Mouse (Mus musculus) heart, adult 2 months (tissue): Measurements from ENCODE around the gene Prdm4. TPM values are rescaled to one million over a fixed set of nuclear protein-coding genes. Genes with fewer than 3 reads are reported as not detected.

Experiments
- DNase-seq, 2 experiments: peaks; one replicate each; pipeline ENCODE4 v3.0.0; 2021
- H3K27ac ChIP-seq: fragments of 200-600 bp; 2 replicates; pipeline ENCODE4 v1.8.1; 2022
- H3K27me3 ChIP-seq: fragments of 200-500 bp; 2 replicates; pipeline ENCODE4 v1.6.1; 2012; ENCODE audit warnings: mild to moderate bottlenecking, low read length, inconsistent platforms, mixed read lengths; ENCODE audit not compliant: control insufficient read depth, insufficient read depth
- H3K36me3 ChIP-seq: fragments of 200-500 bp; 2 replicates; pipeline ENCODE4 v1.6.1; 2012; ENCODE audit warnings: low read length, inconsistent platforms; ENCODE audit not compliant: control insufficient read depth, insufficient read depth
- H3K4me1 ChIP-seq: fragments of 200-500 bp; 2 replicates; pipeline ENCODE4 v1.6.1; 2011; ENCODE audit warnings: low read length; ENCODE audit not compliant: control insufficient read depth, insufficient read depth
- H3K4me3 ChIP-seq: fragments of 200-600 bp; 2 replicates; pipeline ENCODE4 v1.8.1; 2022
- H3K79me2 ChIP-seq: fragments of 200-500 bp; replicated peaks from 2 replicates; pipeline ENCODE4 v1.6.1; 2012; ENCODE audit warnings: mild to moderate bottlenecking, inconsistent platforms, low read length, moderate library complexity, mixed read lengths; ENCODE audit not compliant: control insufficient read depth, insufficient read depth
- H3K9ac ChIP-seq: fragments of 200-500 bp; 2 replicates; pipeline ENCODE4 v1.6.1; 2012; ENCODE audit warnings: low read depth, mild to moderate bottlenecking, control low read depth, inconsistent platforms, low read length, mixed read lengths
- CTCF ChIP-seq: fragments of 200-600 bp; IDR thresholded peaks from 2 replicates; pipeline ENCODE4 v1.8.1; 2022; ENCODE audit warnings: antibody characterized with exemption, mild to moderate bottlenecking, moderate library complexity
- EP300 ChIP-seq: fragments of 200-500 bp; IDR thresholded peaks from 2 replicates; pipeline ENCODE4 v1.6.1; 2011; ENCODE audit warnings: low read depth, low read length, control low read depth; ENCODE audit not compliant: insufficient read depth
- POLR2A ChIP-seq: fragments of 200-500 bp; IDR thresholded peaks from 2 replicates; pipeline ENCODE4 v1.6.1; 2011; ENCODE audit warnings: mild to moderate bottlenecking, low read depth, low read length, control low read depth; ENCODE audit not compliant: insufficient read depth
- WGBS: fragments of 180-500 bp; shearing (Covaris S2); methylation state at CpG from one replicate; pipeline ENCODE4 v1.1.7; 2018; 5-methylcytosine and 5-hydroxymethylcytosine counted together
- intact Hi-C: fragments of 180-260 bp; cut with DNase I; formaldehyde crosslinking; loops from one replicate; pipeline ENCODE4 v1.15.1; 2025
- long read RNA-seq: library from polyadenylated mRNA; stranded (forward); transcript quantifications from one replicate; pipeline ENCODE4 v2.0.0, GENCODE M21; 2021
- polyA plus RNA-seq: library from polyadenylated mRNA; depleted of rRNA; stranded (reverse); fragments of >200 nt; gene quantifications from 2 replicates; pipeline ENCODE4 v1.2.3, GENCODE M21; 2012; rRNA removed
- total RNA-seq, 2 experiments: library from RNA; stranded (reverse); gene quantifications; 2 replicates each; pipeline ENCODE4 v1.2.3; 2021

Prdm4 gene
- total RNA-seq (10 to 100 TPM; 10.6 to 11.6 TPM), polyA plus RNA-seq (12.7 and 20.6 TPM in 2 replicates)
- long read RNA-seq, transcript Prdm4-201 (12 exons, 3,877 nt), result major isoform, 9 of 18 reads
- long read RNA-seq, partial matches to known transcripts, result 3 of 18 reads
- long read RNA-seq, other reads (novel, unspliced or antisense), result 4 of 18 reads

DNA sequence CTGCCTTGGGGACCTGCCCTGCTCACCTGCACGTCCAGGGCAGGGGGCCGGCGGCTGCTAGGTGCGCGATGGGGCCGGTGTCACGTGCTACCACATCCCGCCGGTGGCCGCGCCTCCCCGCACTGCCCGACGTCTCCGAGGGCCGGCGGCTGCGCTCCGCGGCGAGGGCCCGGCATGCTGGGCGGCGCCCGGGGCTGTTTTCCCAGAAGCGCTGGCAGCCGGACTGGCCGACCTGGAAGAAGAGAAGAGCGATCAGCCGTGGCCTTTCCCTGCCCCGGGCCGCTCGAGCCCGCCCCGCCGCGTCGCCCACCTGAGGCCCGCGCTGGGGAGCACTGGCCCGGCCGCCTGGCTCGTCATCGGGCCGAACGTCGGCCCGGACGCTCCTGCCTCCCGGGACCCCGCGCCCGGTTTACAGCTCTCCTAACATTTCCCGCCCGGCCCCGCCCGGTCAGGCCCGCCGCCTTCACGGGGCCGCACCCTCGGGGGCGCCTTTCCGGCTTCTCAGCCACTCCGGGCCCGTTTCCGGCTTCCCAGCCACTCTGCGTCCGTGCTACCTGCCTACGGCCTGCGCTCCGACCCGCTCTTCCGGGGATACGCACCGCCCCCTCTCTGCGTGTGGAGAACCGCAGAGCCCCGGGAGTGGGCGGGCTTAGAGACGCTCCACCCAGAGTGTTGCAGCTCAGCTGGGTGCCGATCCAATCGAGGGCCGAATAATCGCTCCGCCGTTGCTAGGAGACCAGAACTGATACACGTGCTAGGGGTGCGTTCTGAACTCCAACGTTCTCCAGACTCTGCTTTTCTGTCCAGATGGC, at the start of gene Prdm4:
Gene Prdm4, minus strand, starts transcription at position 645 of the 812 bp plus-strand sequence.
- Histone ChIP-seq H3K9ac (peak within 1 kb of the TSS; percentile 99), H3K36me3 (peaks cover 12% of the 10 kb centered on the region), H3K79me2 (peaks cover 3% of the 10 kb centered on the region; the same call in 1 of the 2 replicates), H3K4me1 (peaks cover 2% of the 10 kb centered on the region), H3K4me3 (peak within 1 kb of the TSS; percentile 77), H3K27me3 (no peaks in the 10 kb centered on the region), H3K27ac (peak within 1 kb of the TSS; percentile 83)
- under 1% methylated on average over 89 of the region's 90 CpGs for WGBS
- intact Hi-C loops, result loop anchor here (2.0 kb wide), 1 partner anchor 40 kb away; the partner anchor contains the start of gene Rtcb
- TF ChIP-seq EP300, result peak; percentile 71; the same call in 1 of the 2 replicates
- TF ChIP-seq POLR2A, result no peak
- peak; percentile 65 for TF ChIP-seq CTCF
- DNase-seq, result peak; percentile 96 to 99

GRCm38 (mm10) chr10:85966476-85966875, 49.5 kb upstream of the Prdm4 start:
- no peak for DNase-seq
- Histone ChIP-seq H3K27ac (no peak overlapping the region), H3K4me1 (no peaks in the 10 kb centered on the region), H3K27me3 (no peaks in the 10 kb centered on the region), H3K4me3 (no peak overlapping the region), H3K79me2 (no peaks in the 10 kb centered on the region), H3K36me3 (no peaks in the 10 kb centered on the region), H3K9ac (no peak overlapping the region)
- TF ChIP-seq CTCF (no peak), POLR2A (no peak), EP300 (no peak)
- intact Hi-C loops, result loop anchor here (5.0 kb wide), 1 partner anchor 331 kb away; no protein-coding TSS in a partner anchor
- WGBS, result 58% methylated on average over 2 of the region's 2 CpGs

DNA sequence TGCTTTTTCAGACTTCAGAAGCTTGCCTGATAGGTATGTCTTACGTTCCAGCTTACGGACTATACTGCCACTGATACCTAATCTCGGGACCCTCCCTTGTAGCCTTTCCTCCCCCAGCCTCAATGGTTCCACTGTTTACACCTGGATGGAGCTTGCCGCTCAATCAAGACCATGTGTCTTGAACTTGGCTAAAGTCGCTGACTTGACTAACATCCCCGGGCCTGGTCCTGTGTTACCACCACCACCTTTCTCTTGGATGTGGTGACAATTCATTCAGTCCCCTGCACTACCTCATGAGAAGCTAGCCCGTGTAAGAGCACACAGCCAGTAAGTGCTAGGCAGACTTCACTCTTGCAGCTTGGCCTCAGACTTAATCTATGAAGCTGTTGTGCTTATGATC, 47.4 kb upstream of the Prdm4 start:
- H3K9ac ChIP-seq, result no peak overlapping the region
- H3K4me3 ChIP-seq, result no peak overlapping the region
- H3K79me2 ChIP-seq, result no peaks in the 10 kb centered on the region
- no peaks in the 10 kb centered on the region for H3K4me1 ChIP-seq
- H3K27me3 ChIP-seq, result no peaks in the 10 kb centered on the region
- DNase-seq, result no peak
- TF ChIP-seq POLR2A (no peak), EP300 (no peak), CTCF (no peak)
- no peaks in the 10 kb centered on the region for H3K36me3 ChIP-seq
- 83% methylated on average over 7 of the region's 7 CpGs for WGBS
- no peak overlapping the region for H3K27ac ChIP-seq
- intact Hi-C loops, result no loop called here

DNA sequence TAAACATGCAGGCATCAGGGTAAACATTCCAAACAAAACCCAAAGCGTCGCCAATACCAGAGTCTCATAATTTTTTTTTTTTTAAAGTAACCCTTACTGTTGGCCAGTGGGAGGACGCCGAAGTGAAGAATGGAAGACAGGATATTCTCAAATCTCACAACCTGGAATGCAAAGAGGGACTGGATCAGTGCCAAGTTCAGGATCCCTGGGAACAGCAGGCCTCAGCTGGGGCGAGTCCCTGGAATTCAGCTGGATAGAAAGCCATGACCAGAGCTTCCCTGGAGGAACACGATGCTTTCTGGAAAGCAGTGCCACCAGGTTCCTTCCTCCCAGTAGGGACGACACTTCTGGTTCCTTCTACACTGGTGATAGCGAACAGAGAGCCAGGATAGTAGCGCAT, 46.0 kb upstream of the Prdm4 start:
- Histone ChIP-seq H3K79me2 (no peaks in the 10 kb centered on the region), H3K27ac (no peak overlapping the region), H3K36me3 (no peaks in the 10 kb centered on the region), H3K4me3 (no peak overlapping the region), H3K4me1 (no peaks in the 10 kb centered on the region), H3K27me3 (no peaks in the 10 kb centered on the region), H3K9ac (no peak overlapping the region)
- WGBS, result 33% methylated on average over 9 of the region's 9 CpGs
- TF ChIP-seq CTCF, result no peak
- TF ChIP-seq POLR2A, result no peak
- TF ChIP-seq EP300, result no peak
- intact Hi-C loops, result no loop called here
- no peak for DNase-seq

DNA sequence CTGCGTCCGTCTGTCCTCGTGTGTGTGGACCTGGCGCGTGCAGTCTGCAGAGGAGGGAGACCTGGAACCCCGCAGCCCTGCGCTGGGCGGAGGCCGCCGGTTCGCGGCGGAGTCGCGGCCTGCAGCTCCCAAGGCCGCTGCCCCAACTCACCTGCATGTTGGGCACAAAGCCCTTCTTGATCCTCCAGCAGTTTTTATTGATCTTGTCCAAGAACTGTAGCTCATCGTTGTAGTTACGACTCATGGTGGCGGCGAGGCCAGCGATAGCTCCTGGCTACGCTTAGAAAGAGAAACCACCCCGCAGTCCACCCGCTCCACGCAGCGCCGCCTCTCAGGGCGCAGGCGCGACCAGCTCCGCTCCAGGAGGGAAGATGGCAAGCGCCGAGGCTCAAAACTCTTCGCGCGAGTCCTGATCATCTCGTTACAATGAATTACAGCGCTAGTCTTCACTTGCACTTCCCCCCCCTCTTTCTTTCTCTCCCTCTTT, 40.6 kb upstream of the Prdm4 start, which contains the start of gene Rtcb:
Gene Rtcb, minus strand, starts transcription at position 360 of the 487 bp plus-strand sequence.
- H3K9ac ChIP-seq, result peak within 1 kb of the TSS; percentile 98
- WGBS, result under 1% methylated on average over 38 of the region's 38 CpGs
- intact Hi-C loops, result loop anchor here (2.0 to 10.0 kb wide), 2 partner anchors 41 to 747 kb away; partner anchors contain the start of genes Hsp90b1, Prdm4 and Ttc41
- no peaks in the 10 kb centered on the region for H3K4me1 ChIP-seq
- DNase-seq, result peak; percentile 96 to 98
- peaks cover 16% of the 10 kb centered on the region for H3K36me3 ChIP-seq
- TF ChIP-seq EP300 (no peak; the same call in 1 of the 2 replicates), POLR2A (peak; percentile 82)
- peak within 1 kb of the TSS; percentile 69 for H3K4me3 ChIP-seq
- peaks cover 1% of the 10 kb centered on the region for H3K79me2 ChIP-seq
- H3K27ac ChIP-seq, result peak within 1 kb of the TSS; percentile 85
- H3K27me3 ChIP-seq, result no peaks in the 10 kb centered on the region
